Mouse (Mus musculus) kidney, adult 2 months (tissue): Measurements from ENCODE around the gene Ajap1. TPM values are rescaled to one million over a fixed set of nuclear protein-coding genes. Genes with fewer than 3 reads are reported as not detected.

Experiments used
- DNase-seq: peaks from one replicate; pipeline ENCODE4 v3.0.0; 2021
- H3K27ac ChIP-seq: fragments of 200-500 bp; 2 replicates; pipeline ENCODE4 v1.5.1; 2012; ENCODE audit warnings: low read depth, low read length, control low read depth, inconsistent platforms; ENCODE audit not compliant: insufficient read depth
- H3K27me3 ChIP-seq: fragments of 200-500 bp; replicated peaks from 2 replicates; pipeline ENCODE4 v1.6.1; 2012; ENCODE audit warnings: mild to moderate bottlenecking, moderate library complexity, low read length, inconsistent platforms; ENCODE audit not compliant: control insufficient read depth, insufficient read depth
- H3K36me3 ChIP-seq: fragments of 200-500 bp; 2 replicates; pipeline ENCODE4 v1.6.1; 2012; ENCODE audit warnings: mild to moderate bottlenecking, moderate library complexity, low read length, inconsistent platforms; ENCODE audit not compliant: control insufficient read depth, insufficient read depth
- H3K4me1 ChIP-seq: fragments of 200-500 bp; 2 replicates; pipeline ENCODE4 v1.6.1; 2011; ENCODE audit warnings: low read length; ENCODE audit not compliant: control insufficient read depth, insufficient read depth
- H3K4me3 ChIP-seq: fragments of 200-500 bp; 2 replicates; pipeline ENCODE4 v1.5.1; 2011; ENCODE audit warnings: mild to moderate bottlenecking, low read depth, low read length, control low read depth; ENCODE audit not compliant: insufficient read depth
- CTCF ChIP-seq: fragments of 200-500 bp; conservative IDR thresholded peaks from 2 replicates; pipeline ENCODE4 v1.5.1; 2011; ENCODE audit warnings: low read depth, mild to moderate bottlenecking, control low read depth, low read length, moderate library complexity, mixed read lengths; ENCODE audit not compliant: insufficient read depth, insufficient read length
- POLR2A ChIP-seq: fragments of 200-500 bp; IDR thresholded peaks from one replicate; pipeline ENCODE4 v1.6.1; 2011; ENCODE audit warnings: low read depth, low read length, control low read depth
- WGBS: fragments of 180-500 bp; shearing (Covaris S2); methylation state at CpG from one replicate; pipeline ENCODE4 v1.1.7; 2018; 5-methylcytosine and 5-hydroxymethylcytosine counted together
- polyA plus RNA-seq: library from polyadenylated mRNA; depleted of rRNA; stranded (reverse); fragments of >200 nt; gene quantifications from 2 replicates; pipeline ENCODE4 v1.2.3, GENCODE M21; 2012

The Ajap1 gene
- polyA plus RNA-seq, 1 experiment, result 0.16 TPM

GRCm38 (mm10) chr4:153479144-153479543 is 3.5 kb downstream of the Ajap1 start:
- H3K27me3 ChIP-seq, result no peaks in the 10 kb centered on the region; the same call in 1 of the 2 replicates
- WGBS, result 32% methylated on average over 8 of the region's 8 CpGs
- DNase-seq, result no peak
- no peak overlapping the region for H3K27ac ChIP-seq
- no peaks in the 10 kb centered on the region for H3K4me1 ChIP-seq
- no peak overlapping the region for H3K4me3 ChIP-seq
- H3K36me3 ChIP-seq, result no peaks in the 10 kb centered on the region
- TF ChIP-seq POLR2A, result no peak

GRCm38 (mm10) chr4:153473480-153474252 is 8.9 kb downstream of the Ajap1 start:
- no peaks in the 10 kb centered on the region for H3K27me3 ChIP-seq
- peak; percentile 7 for DNase-seq
- no peak overlapping the region for H3K4me3 ChIP-seq
- H3K4me1 ChIP-seq, result no peaks in the 10 kb centered on the region
- 0 out of 2 replicates have a peak, but pooled peaks have one; percentile 16 for TF ChIP-seq CTCF
- no peak for TF ChIP-seq POLR2A
- no peaks in the 10 kb centered on the region for H3K36me3 ChIP-seq
- H3K27ac ChIP-seq, result no peak overlapping the region
- 69% methylated on average over 4 of the region's 4 CpGs for whole genome bisulfite sequencing

GRCm38 (mm10) chr4:153469712-153470111 is 12.9 kb downstream of the Ajap1 start:
- Histone ChIP-seq H3K36me3 (no peaks in the 10 kb centered on the region), H3K27me3 (no peaks in the 10 kb centered on the region), H3K4me1 (no peaks in the 10 kb centered on the region), H3K27ac (no peak overlapping the region), H3K4me3 (no peak overlapping the region)
- 55% methylated on average over 15 of the region's 15 CpGs for WGBS
- TF ChIP-seq POLR2A (no peak), CTCF (no peak)
- DNase-seq, result no peak

- H3K36me3 ChIP-seq, result no peaks in the 10 kb centered on the region
- H3K4me1 ChIP-seq, result no peaks in the 10 kb centered on the region
- H3K27ac ChIP-seq, result no peak overlapping the region
- H3K27me3 ChIP-seq, result no peaks in the 10 kb centered on the region
- H3K4me3 ChIP-seq, result no peak overlapping the region
- WGBS, result 81% methylated on average over 15 of the region's 15 CpGs
- DNase-seq, result no peak
- TF ChIP-seq POLR2A (no peak), CTCF (no peak)
These were observed 22.7 kb downstream of the Ajap1 start for GRCm38 (mm10) chr4:153459934-153460333.

GRCm38 (mm10) chr4:153459503-153459902 is 23.1 kb downstream of the Ajap1 start:
- Histone ChIP-seq H3K27me3 (no peaks in the 10 kb centered on the region), H3K4me1 (no peaks in the 10 kb centered on the region), H3K27ac (no peak overlapping the region), H3K4me3 (no peak overlapping the region), H3K36me3 (no peaks in the 10 kb centered on the region)
- TF ChIP-seq POLR2A (no peak), CTCF (no peak)
- WGBS, result 86% methylated on average over 9 of the region's 9 CpGs
- no peak for DNase-seq

GRCm38 (mm10) chr4:153458821-153459220 is 23.8 kb downstream of the Ajap1 start:
- Histone ChIP-seq H3K4me1 (no peaks in the 10 kb centered on the region), H3K27me3 (no peaks in the 10 kb centered on the region), H3K4me3 (no peak overlapping the region), H3K27ac (no peak overlapping the region), H3K36me3 (no peaks in the 10 kb centered on the region)
- TF ChIP-seq CTCF, result no peak
- no peak for TF ChIP-seq POLR2A
- WGBS, result 71% methylated on average over 15 of the region's 15 CpGs
- DNase-seq, result no peak

GRCm38 (mm10) chr4:153453496-153453895 is 29.1 kb downstream of the Ajap1 start:
- Histone ChIP-seq H3K4me1 (no peaks in the 10 kb centered on the region), H3K36me3 (no peaks in the 10 kb centered on the region), H3K27me3 (no peaks in the 10 kb centered on the region), H3K27ac (no peak overlapping the region), H3K4me3 (no peak overlapping the region)
- no peak for DNase-seq
- 49% methylated on average over 7 of the region's 7 CpGs for WGBS
- TF ChIP-seq CTCF (no peak), POLR2A (no peak)
